Mouse (Mus musculus) stomach, embryonic 14.5 days (tissue): Measurements from ENCODE around the gene Kif13a. TPM values are rescaled to one million over a fixed set of nuclear protein-coding genes. Genes with fewer than 3 reads are reported as not detected.

ENCODE experiments used
- ATAC-seq: fragments of 200-750 bp; cut with Nextera tagmentation; 2 replicates; pipeline ENCODE4 v1.8.0; 2017; ENCODE audit warnings: low read depth, moderate TSS enrichment; ENCODE audit not compliant: insufficient number of reproducible peaks, insufficient read depth, low FRiP score
- H3K27ac ChIP-seq: fragments of 300-500 bp; sonication (generic); 2 replicates; pipeline ENCODE4 v1.5.1; 2014; ENCODE audit warnings: mild to moderate bottlenecking, low read length, moderate library complexity, mixed read lengths
- H3K27me3 ChIP-seq: fragments of 300-500 bp; sonication (generic); 2 replicates; pipeline ENCODE4 v1.6.1; 2014; ENCODE audit warnings: low read length, control low read depth, mixed read lengths; ENCODE audit not compliant: control insufficient read depth, insufficient read depth
- H3K36me3 ChIP-seq: fragments of 300-500 bp; sonication (generic); 2 replicates; pipeline ENCODE4 v1.6.1; 2014; ENCODE audit warnings: mild to moderate bottlenecking, control low read depth, low read length, moderate library complexity, mixed read lengths; ENCODE audit not compliant: control insufficient read depth, insufficient read depth
- H3K4me1 ChIP-seq: fragments of 300-500 bp; sonication (generic); 2 replicates; pipeline ENCODE4 v1.6.1; 2014; ENCODE audit warnings: low read length, control low read depth, mixed read lengths; ENCODE audit not compliant: control insufficient read depth, insufficient read depth
- H3K4me2 ChIP-seq: fragments of 300-500 bp; sonication (generic); replicated peaks from 2 replicates; pipeline ENCODE4 v1.6.1; 2014; ENCODE audit warnings: low read depth, low read length, control low read depth
- H3K4me3 ChIP-seq: fragments of 300-500 bp; sonication (generic); 2 replicates; pipeline ENCODE4 v1.5.1; 2014; ENCODE audit warnings: low read depth, low read length, control low read depth
- H3K9ac ChIP-seq: fragments of 300-500 bp; sonication (generic); replicated peaks from 2 replicates; pipeline ENCODE4 v1.6.1; 2014; ENCODE audit warnings: low read depth, mild to moderate bottlenecking, control low read depth, low read length, moderate library complexity, mixed read lengths
- H3K9me3 ChIP-seq: fragments of 300-500 bp; sonication (generic); 2 replicates; pipeline ENCODE4 v1.6.1; 2016; ENCODE audit warnings: low read depth, low read length, control low read depth; ENCODE audit not compliant: control insufficient read depth
- WGBS: fragments of 180-500 bp; shearing (Covaris S2); extraction: QIAGEN DNeasy Blood & Tissue Kit; methylation state at CpG from one replicate; pipeline ENCODE4 v1.1.7; 2014; 5-methylcytosine and 5-hydroxymethylcytosine counted together
- polyA plus RNA-seq: library from polyadenylated mRNA; unstranded; fragments of >200 nt; fragmentation: Nextera tagmentation; extraction: Ambion mirVana; gene quantifications from 2 replicates; pipeline ENCODE4 v1.2.1, GENCODE M21; 2014

Gene Kif13a
- polyA plus RNA-seq, 1 experiment from 2014 or later = 14.8 TPM

GRCm38 (mm10) chr13:46834805-46835204, 94.9 kb downstream of the Kif13a start:
- H3K27ac ChIP-seq = no peak overlapping the region
- peaks cover 10% of the 10 kb centered on the region for H3K36me3 ChIP-seq
- no peak overlapping the region for H3K4me3 ChIP-seq
- H3K9me3 ChIP-seq = peaks cover 8% of the 10 kb centered on the region; the same call in 1 of the 2 replicates
- H3K9ac ChIP-seq = no peak overlapping the region
- H3K27me3 ChIP-seq = no peaks in the 10 kb centered on the region
- H3K4me1 ChIP-seq = no peaks in the 10 kb centered on the region
- ATAC-seq = no peak
- H3K4me2 ChIP-seq = no peak overlapping the region
- WGBS = 95% methylated on average over 10 of the region's 10 CpGs

DNA sequence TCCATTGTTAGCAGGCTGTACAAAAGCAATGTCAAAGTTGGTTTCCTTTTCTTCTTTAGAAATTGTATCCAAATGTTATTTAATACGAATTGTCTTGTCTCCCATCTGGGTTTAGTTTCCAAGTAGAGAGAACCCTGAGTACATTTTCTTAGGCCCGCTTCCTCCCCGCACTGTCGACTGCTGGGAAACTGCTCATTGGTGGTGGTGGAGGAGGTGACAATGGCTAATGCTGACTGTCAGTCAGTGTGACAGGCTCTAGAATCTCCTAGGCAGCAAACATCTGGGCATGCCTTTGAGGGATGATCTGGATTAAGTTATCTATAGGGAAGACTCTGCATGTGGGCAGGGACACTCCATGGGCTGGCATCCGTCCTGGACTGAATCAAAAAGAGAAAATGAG, 96.1 kb downstream of the Kif13a start:
- no peaks in the 10 kb centered on the region for H3K27me3 ChIP-seq
- H3K27ac ChIP-seq = no peak overlapping the region

DNA sequence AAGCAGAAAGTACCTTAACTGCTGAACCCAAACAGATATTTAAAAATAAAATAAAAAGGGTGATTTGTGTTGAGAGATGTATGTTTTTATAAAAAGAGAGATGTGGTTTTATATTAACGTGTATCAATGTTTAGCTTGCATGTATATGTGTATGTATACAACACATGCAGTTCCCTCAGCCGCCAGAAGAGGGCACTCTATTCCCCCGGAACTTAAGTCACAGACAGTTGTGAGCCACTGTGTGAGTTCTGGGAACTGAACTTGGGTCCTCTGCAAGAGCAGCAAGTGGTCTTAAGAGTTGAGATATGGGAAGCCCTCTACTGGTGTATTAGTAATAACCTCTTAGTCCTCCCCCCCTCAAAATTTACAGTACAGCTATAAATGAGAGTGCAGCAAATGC, 96.7 kb downstream of the Kif13a start:
- no peak for ATAC-seq
- Histone ChIP-seq H3K27me3 (no peaks in the 10 kb centered on the region), H3K4me3 (no peak overlapping the region), H3K9ac (no peak overlapping the region), H3K36me3 (peaks cover 14% of the 10 kb centered on the region), H3K27ac (no peak overlapping the region), H3K4me1 (no peaks in the 10 kb centered on the region), H3K9me3 (peaks cover 8% of the 10 kb centered on the region; the same call in 1 of the 2 replicates), H3K4me2 (no peak overlapping the region)
- WGBS = 74% methylated on average over 3 of the region's 3 CpGs

More for the DNA sequence above, 96.1 kb downstream of the Kif13a start:
- peaks cover 8% of the 10 kb centered on the region; the same call in 1 of the 2 replicates for H3K9me3 ChIP-seq
- H3K9ac ChIP-seq = no peak overlapping the region
- no peak overlapping the region for H3K4me2 ChIP-seq
- ATAC-seq = no peak
- 92% methylated on average over 5 of the region's 5 CpGs for WGBS
- peaks cover 14% of the 10 kb centered on the region for H3K36me3 ChIP-seq
- H3K4me1 ChIP-seq = no peaks in the 10 kb centered on the region
- no peak overlapping the region for H3K4me3 ChIP-seq

GRCm38 (mm10) chr13:46823271-46823670, 106.4 kb downstream of the Kif13a start:
- ATAC-seq = no peak
- 96% methylated on average over 4 of the region's 4 CpGs for WGBS

DNA sequence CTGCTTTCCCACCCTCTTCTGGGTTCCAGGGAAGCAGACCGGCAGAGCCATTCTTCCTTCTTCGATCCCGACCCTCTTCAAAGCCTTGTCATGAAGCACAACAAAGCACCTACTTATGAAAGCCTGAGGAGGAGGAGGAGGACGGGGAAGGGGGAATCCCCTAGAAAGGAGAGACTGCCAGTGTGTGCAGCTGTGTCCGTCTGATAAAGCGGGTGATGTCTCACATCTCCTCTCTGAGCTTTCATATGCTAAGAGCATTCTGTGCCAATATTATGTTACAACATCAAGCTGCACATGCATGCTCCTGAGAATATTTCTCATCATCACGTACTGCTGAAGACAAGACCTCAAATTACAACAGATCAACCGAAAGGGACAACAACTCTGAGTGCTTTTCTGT, 107.5 kb downstream of the Kif13a start:
- Histone ChIP-seq H3K4me1 (peaks cover 11% of the 10 kb centered on the region; the same call in 1 of the 2 replicates), H3K27me3 (no peaks in the 10 kb centered on the region), H3K27ac (no peak overlapping the region), H3K9me3 (no peaks in the 10 kb centered on the region), H3K4me2 (no peak overlapping the region), H3K36me3 (no peaks in the 10 kb centered on the region; the same call in 1 of the 2 replicates), H3K4me3 (no peak overlapping the region), H3K9ac (no peak overlapping the region)
- no peak for ATAC-seq
- WGBS = 81% methylated on average over 8 of the region's 8 CpGs

More at GRCm38 (mm10) chr13:46823271-46823670, 106.4 kb downstream of the Kif13a start:
- H3K4me2 ChIP-seq = no peak overlapping the region
- H3K27me3 ChIP-seq = no peaks in the 10 kb centered on the region
- H3K27ac ChIP-seq = no peak overlapping the region
- peaks cover 11% of the 10 kb centered on the region; the same call in 1 of the 2 replicates for H3K4me1 ChIP-seq
- no peaks in the 10 kb centered on the region for H3K9me3 ChIP-seq
- H3K4me3 ChIP-seq = no peak overlapping the region
- no peak overlapping the region for H3K9ac ChIP-seq
- H3K36me3 ChIP-seq = no peaks in the 10 kb centered on the region; the same call in 1 of the 2 replicates

GRCm38 (mm10) chr13:46819729-46820223, 109.9 kb downstream of the Kif13a start:
- Histone ChIP-seq H3K4me3 (no peak overlapping the region), H3K4me2 (0 out of 2 replicates have a peak overlapping the region, but pooled peaks have one; percentile 10), H3K9me3 (no peaks in the 10 kb centered on the region), H3K27me3 (no peaks in the 10 kb centered on the region), H3K27ac (no peak overlapping the region), H3K4me1 (peaks cover 11% of the 10 kb centered on the region; the same call in 1 of the 2 replicates), H3K9ac (no peak overlapping the region), H3K36me3 (peaks cover 3% of the 10 kb centered on the region; the same call in 1 of the 2 replicates)
- no peak for ATAC-seq
- WGBS = 51% methylated on average over 13 of the region's 13 CpGs

DNA sequence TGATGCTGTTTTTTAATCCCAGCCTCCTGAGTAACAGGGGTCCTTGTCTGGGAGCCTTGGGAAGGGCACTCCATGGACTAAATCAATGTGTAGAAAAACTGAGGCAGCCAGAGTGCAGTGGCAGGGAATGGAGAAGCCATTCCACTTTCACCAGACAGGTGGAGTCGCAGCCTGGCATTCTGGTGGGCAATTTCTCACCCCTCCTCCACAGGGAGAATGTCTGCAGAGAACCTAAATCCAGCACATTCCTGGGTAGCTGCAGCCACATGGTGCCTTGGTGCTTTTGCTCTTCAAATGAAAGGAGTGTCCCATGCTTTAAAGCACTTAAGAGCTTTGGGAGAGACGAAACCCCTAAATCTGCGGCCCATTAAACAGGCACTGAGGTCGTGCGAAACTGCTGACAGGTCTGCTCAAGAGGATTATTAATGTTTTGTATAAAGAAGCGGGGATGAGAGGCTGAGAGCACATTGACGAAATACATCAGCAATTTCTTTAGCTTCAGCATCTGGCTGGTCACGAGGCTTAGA, 110.4 kb downstream of the Kif13a start:
- H3K27me3 ChIP-seq = no peaks in the 10 kb centered on the region
- no peaks in the 10 kb centered on the region for H3K9me3 ChIP-seq
- peaks cover 11% of the 10 kb centered on the region; the same call in 1 of the 2 replicates for H3K4me1 ChIP-seq
- no peak overlapping the region for H3K4me3 ChIP-seq
- peaks cover 3% of the 10 kb centered on the region for H3K36me3 ChIP-seq
- 0 out of 2 replicates have a peak overlapping the region, but pooled peaks have one; percentile 10 for H3K4me2 ChIP-seq
- WGBS = 30% methylated on average over 8 of the region's 8 CpGs
- H3K27ac ChIP-seq = no peak overlapping the region
- no peak overlapping the region for H3K9ac ChIP-seq
- ATAC-seq = no peak

- no peaks in the 10 kb centered on the region for H3K9me3 ChIP-seq
- H3K27ac ChIP-seq = no peak overlapping the region
- H3K9ac ChIP-seq = no peak overlapping the region
- no peak overlapping the region for H3K4me3 ChIP-seq
- WGBS = 55% methylated on average over 9 of the region's 9 CpGs
- no peaks in the 10 kb centered on the region for H3K27me3 ChIP-seq
- peaks cover 11% of the 10 kb centered on the region; the same call in 1 of the 2 replicates for H3K4me1 ChIP-seq
- no peak overlapping the region for H3K4me2 ChIP-seq
- ATAC-seq = peak; percentile 18; the same call in 1 of the 2 replicates
- peaks cover 3% of the 10 kb centered on the region for H3K36me3 ChIP-seq
Observed at GRCm38 (mm10) chr13:46818374-46818773, 111.3 kb downstream of the Kif13a start.
